Mouse (Mus musculus): ENCODE measurements around the gene Gm9922.

Gene Gm9922

GRCm38 (mm10) chr14:101704479-101704878 is 25.1 kb downstream of the Gm9922 start:
- in situ Hi-C loops (cut with MboI; ENCODE audit: unreplicated experiment in 2 of 2): loop anchor here in 1 of 2 experiments (25.0 kb wide), 1 partner anchor 1958 kb away; the partner anchor contains the start of gene Slain1

- in situ Hi-C loops (cut with MboI; ENCODE audit: unreplicated experiment in 2 of 2): no loop called here
Observed at GRCm38 (mm10) chr14:101688406-101688805, 41.2 kb downstream of the Gm9922 start.

GRCm38 (mm10) chr14:101687696-101688095 is 41.9 kb downstream of the Gm9922 start:
- in situ Hi-C loops (cut with MboI; ENCODE audit: unreplicated experiment in 2 of 2): no loop called here

All from v-Abl transformed pro-B cells (cell line).